Mouse (Mus musculus) MEL (cell line): ENCODE data around the gene Nrp1. TPM values are rescaled to one million over a fixed set of nuclear protein-coding genes. Genes with fewer than 3 reads are reported as not detected.

ENCODE experiments used
- DNase-seq: peaks from one replicate; pipeline ENCODE4 v3.0.0; 2011; ENCODE audit warnings: low read depth, low spot score
- H3K27ac ChIP-seq: 2 replicates; pipeline ENCODE4 v1.5.1; 2012; ENCODE audit warnings: low read depth, mild to moderate bottlenecking, control low read depth, low read length, moderate library complexity; ENCODE audit not compliant: control insufficient read depth
- H3K27me3 ChIP-seq, 2 experiments: fragments of 150-350 bp in 1 of 2; sonication (generic) in 1 of 2; 2 replicates each; pipeline ENCODE4 v1.6.1; 2012; ENCODE audit warnings: low read length in 2 of 2, mild to moderate bottlenecking in 2 of 2, improper control_type of control experiment in 1 of 2, moderate library complexity in 1 of 2; ENCODE audit not compliant: insufficient read depth in 2 of 2, control insufficient read depth in 1 of 2
- H3K36me3 ChIP-seq, 2 experiments: 2 replicates each; pipeline ENCODE4 v1.6.1; 2012 to 2014; ENCODE audit warnings: low read length in 2 of 2, improper control_type of control experiment in 1 of 2, inconsistent platforms in 1 of 2, mild to moderate bottlenecking in 1 of 2; ENCODE audit not compliant: insufficient read depth in 2 of 2, control insufficient read depth in 1 of 2
- H3K4me1 ChIP-seq, 2 experiments: fragments of 150-350 bp in 1 of 2; sonication (generic) in 1 of 2; 2 replicates each; pipeline ENCODE4 v1.6.1; 2012; ENCODE audit warnings: low read length in 2 of 2, improper control_type of control experiment in 1 of 2, mild to moderate bottlenecking in 1 of 2; ENCODE audit not compliant: insufficient read depth in 2 of 2, control insufficient read depth in 1 of 2
- H3K4me3 ChIP-seq, 2 experiments: fragments of 150-350 bp in 1 of 2; sonication (generic) in 1 of 2; 2 replicates each; pipeline ENCODE4 v1.5.1; 2012; ENCODE audit warnings: low read depth in 2 of 2, low read length in 2 of 2, mild to moderate bottlenecking in 2 of 2, moderate library complexity in 2 of 2, control low read depth in 1 of 2, improper control_type of control experiment in 1 of 2; ENCODE audit not compliant: control insufficient read depth in 1 of 2, insufficient read depth in 1 of 2
- H3K79me2 ChIP-seq: 2 replicates; pipeline ENCODE4 v1.6.1; 2012; ENCODE audit warnings: mild to moderate bottlenecking, low read length, moderate library complexity; ENCODE audit not compliant: control insufficient read depth, poor library complexity, insufficient read depth
- H3K9ac ChIP-seq: 2 replicates; pipeline ENCODE4 v1.6.1; 2012; ENCODE audit warnings: low read depth, mild to moderate bottlenecking, control low read depth, low read length, moderate library complexity; ENCODE audit not compliant: control insufficient read depth, poor library complexity, severe bottlenecking
- H3K9me3 ChIP-seq: fragments of 150-350 bp; sonication (generic); replicated peaks from 2 replicates; pipeline ENCODE4 v1.6.1; 2012; ENCODE audit warnings: mild to moderate bottlenecking, low read length, improper control_type of control experiment, moderate library complexity; ENCODE audit not compliant: insufficient read depth
- BHLHE40 ChIP-seq: IDR thresholded peaks from 2 replicates; pipeline ENCODE4 v1.6.1; 2012; ENCODE audit warnings: low read depth, mild to moderate bottlenecking, inconsistent platforms, low read length, improper control_type of control experiment, borderline replicate concordance
- CHD1 ChIP-seq: IDR thresholded peaks from 2 replicates; pipeline ENCODE4 v1.6.1; 2012; ENCODE audit warnings: low read depth, mild to moderate bottlenecking, inconsistent platforms, low read length, improper control_type of control experiment
- CTCF ChIP-seq, 3 experiments: IDR thresholded peaks in 2 of 3; conservative IDR thresholded peaks in 1 of 3; 2 replicates each; pipeline ENCODE4 v1.5.1; 2011 to 2012; ENCODE audit warnings: low read length in 3 of 3, low read depth in 2 of 3, mild to moderate bottlenecking in 2 of 3, improper control_type of control experiment in 1 of 3, inconsistent platforms in 1 of 3, mixed read lengths in 1 of 3, moderate library complexity in 1 of 3; ENCODE audit not compliant: control insufficient read depth in 1 of 3, insufficient read depth in 1 of 3, poor library complexity in 1 of 3, severe bottlenecking in 1 of 3
- ELF1 ChIP-seq: IDR thresholded peaks from 2 replicates; pipeline ENCODE4 v1.6.1; 2014; ENCODE audit warnings: low read depth, mild to moderate bottlenecking, inconsistent platforms, low read length, improper control_type of control experiment, moderate library complexity
- GABPA ChIP-seq: IDR thresholded peaks from 2 replicates; pipeline ENCODE4 v1.6.1; 2012; ENCODE audit warnings: low read depth, mild to moderate bottlenecking, inconsistent platforms, low read length, improper control_type of control experiment, moderate library complexity
- MAFK ChIP-seq: IDR thresholded peaks from 2 replicates; pipeline ENCODE4 v1.6.1; 2011; ENCODE audit warnings: low read depth, mild to moderate bottlenecking, low read length, improper control_type of control experiment, borderline replicate concordance
- NELFE ChIP-seq: IDR thresholded peaks from 2 replicates; pipeline ENCODE4 v1.6.1; 2011; ENCODE audit warnings: low read depth, low read length, improper control_type of control experiment
- POLR2A ChIP-seq, 2 experiments: IDR thresholded peaks; 2 replicates each; pipeline ENCODE4 v1.6.1; 2011 to 2012; ENCODE audit warnings: low read length in 2 of 2, mild to moderate bottlenecking in 2 of 2, control low read depth in 1 of 2, improper control_type of control experiment in 1 of 2, low read depth in 1 of 2, moderate library complexity in 1 of 2; ENCODE audit not compliant: control insufficient read depth in 1 of 2, insufficient read depth in 1 of 2, poor library complexity in 1 of 2
- POLR2AphosphoS5 ChIP-seq: IDR thresholded peaks from 2 replicates; pipeline ENCODE4 v1.6.1; 2012; ENCODE audit warnings: low read depth, borderline replicate concordance, mild to moderate bottlenecking, inconsistent platforms, low read length, moderate library complexity, mixed read lengths
- TAL1 ChIP-seq: IDR thresholded peaks from 2 replicates; pipeline ENCODE4 v1.6.1; 2012; ENCODE audit warnings: mild to moderate bottlenecking, inconsistent platforms, low read length, moderate library complexity, mixed read lengths
- TBP ChIP-seq: IDR thresholded peaks from 2 replicates; pipeline ENCODE4 v1.8.0; 2011; ENCODE audit warnings: low read depth, low read length, improper control_type of control experiment
- USF2 ChIP-seq, 2 experiments: IDR thresholded peaks; 2 replicates each; pipeline ENCODE4 v1.6.1; 2011 to 2012; ENCODE audit warnings: improper control_type of control experiment in 2 of 2, low read length in 2 of 2, borderline replicate concordance in 1 of 2, inconsistent platforms in 1 of 2, low read depth in 1 of 2, mild to moderate bottlenecking in 1 of 2; ENCODE audit not compliant: insufficient read depth in 1 of 2
- ZC3H11A ChIP-seq: IDR thresholded peaks from 2 replicates; pipeline ENCODE4 v1.6.1; 2012; ENCODE audit warnings: low read depth, mild to moderate bottlenecking, inconsistent platforms, low read length, improper control_type of control experiment
- ZKSCAN1 ChIP-seq: IDR thresholded peaks from 2 replicates; pipeline ENCODE4 v1.6.1; 2012; ENCODE audit warnings: low read depth, mild to moderate bottlenecking, inconsistent platforms, low read length, improper control_type of control experiment, moderate library complexity
- ZMIZ1 ChIP-seq: IDR thresholded peaks from 2 replicates; pipeline ENCODE4 v1.6.1; 2012; ENCODE audit warnings: low read depth, mild to moderate bottlenecking, inconsistent platforms, low read length, improper control_type of control experiment, moderate library complexity
- polyA plus RNA-seq, 2 experiments: library from polyadenylated mRNA; stranded (reverse) in 1 of 2; unstranded in 1 of 2; fragments of >175 nt in 1 of 2; fragments of >200 nt in 1 of 2; gene quantifications; 2 replicates each; pipeline versions ENCODE4 v1.2.1 to v1.2.4; 2012; ENCODE audit warnings: low replicate concordance in 2 of 2, low read depth in 1 of 2; ENCODE audit not compliant: insufficient read length in 2 of 2, insufficient read depth in 1 of 2, missing spikeins in 1 of 2
- total RNA-seq: library from RNA; depleted of rRNA; stranded (reverse); fragments of 300-350 nt; gene quantifications from 2 replicates; pipeline ENCODE4 v1.2.3, GENCODE M21; 2012

Nrp1 gene
- total and polyA plus RNA-seq, 3 experiments: not detected

DNA sequence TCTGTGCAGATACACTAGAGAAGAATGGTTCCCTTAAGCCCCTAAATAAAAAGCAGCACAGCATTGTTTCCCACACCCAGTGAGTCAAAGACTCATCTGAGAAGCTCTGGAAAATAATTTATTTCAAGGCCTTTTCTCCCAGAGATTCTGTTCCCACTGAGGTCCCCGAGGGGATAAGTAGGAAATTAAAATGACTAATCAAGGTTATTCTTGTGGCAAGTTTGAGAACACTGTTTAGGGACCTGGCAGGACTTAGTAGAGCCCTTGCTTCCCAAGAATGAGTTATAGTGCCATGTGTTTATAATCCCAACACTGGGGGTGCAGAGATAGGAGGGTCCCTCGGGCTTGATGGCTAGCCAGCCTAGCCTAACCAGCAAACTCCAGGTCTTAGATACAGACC, 127.6 kb downstream of the Nrp1 start:
- Histone ChIP-seq H3K9ac (no peak overlapping the region), H3K79me2 (no peaks in the 10 kb centered on the region), H3K4me1 (no peaks in the 10 kb centered on the region), H3K4me3 (no peak overlapping the region)
- TF ChIP-seq ZKSCAN1: no peak
- no peak for TF ChIP-seq CTCF (IDR thresholded peaks at IDR 0.05 in 2 of 3, conservative IDR thresholded peaks at IDR 0.05 in 1 of 3; ENCODE audit: control insufficient read depth in 1 of 3, insufficient read depth in 1 of 3, low read depth in 2 of 3, low read length in 3 of 3, poor library complexity in 1 of 3, severe bottlenecking in 1 of 3)
- TF ChIP-seq TAL1: no peak
- TF ChIP-seq GABPA: no peak
- TF ChIP-seq, all 39 proteins: peak for 0
- DNase-seq: no peak
- no peak overlapping the region for H3K27ac ChIP-seq
- no peaks in the 10 kb centered on the region for H3K27me3 ChIP-seq
- no peaks in the 10 kb centered on the region for H3K36me3 ChIP-seq
- no peaks in the 10 kb centered on the region; the same call in 1 of the 2 replicates for H3K9me3 ChIP-seq

DNA sequence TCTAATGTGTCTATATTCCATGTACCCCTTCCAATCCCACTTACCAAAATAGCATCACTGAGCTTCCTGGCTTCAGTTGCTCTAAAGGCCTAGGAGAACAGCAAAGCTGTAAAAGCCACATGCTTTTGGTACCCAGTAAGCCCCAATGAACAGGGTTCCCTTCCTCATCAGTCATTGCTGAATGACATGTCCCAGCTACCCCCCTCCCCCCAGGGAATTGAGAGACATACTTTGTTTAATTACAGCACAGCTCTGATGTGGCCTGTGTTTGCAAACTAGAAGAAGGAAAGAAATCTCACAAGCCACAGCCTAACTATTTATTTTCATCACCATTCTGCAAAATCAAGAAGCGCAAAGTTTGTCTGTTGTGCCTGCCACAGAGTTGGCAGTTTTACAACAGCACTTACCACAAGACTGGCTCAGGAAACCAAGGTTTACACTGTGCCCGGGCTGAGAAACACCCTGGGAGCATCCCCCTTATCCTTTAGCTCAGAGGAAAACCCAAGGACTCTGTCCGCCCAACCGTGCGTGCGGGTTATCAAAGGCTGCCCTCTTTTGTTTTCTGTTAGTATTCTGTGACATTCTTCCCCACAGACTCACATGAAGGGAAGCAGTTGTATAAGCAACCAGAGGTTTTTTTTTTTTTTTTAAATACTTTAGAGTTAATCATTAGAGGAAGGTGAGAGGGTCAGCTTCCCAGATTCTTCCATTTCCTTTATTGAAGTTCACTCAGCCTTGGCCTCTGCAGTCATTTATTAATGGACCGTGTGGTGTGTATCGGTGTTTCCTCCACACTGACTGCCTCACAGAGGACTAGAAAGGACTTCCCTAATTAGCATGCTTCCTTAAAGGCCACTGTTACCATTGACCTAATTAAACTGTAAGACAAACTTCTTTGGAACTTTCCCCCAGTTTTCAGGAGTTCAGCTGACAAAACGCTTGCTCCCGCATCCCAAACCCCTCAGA, 129.8 kb downstream of the Nrp1 start:
- H3K27ac ChIP-seq: no peak overlapping the region
- no peak overlapping the region for H3K4me3 ChIP-seq
- no peaks in the 10 kb centered on the region; the same call in 1 of the 2 replicates for H3K9me3 ChIP-seq
- DNase-seq: no peak
- H3K27me3 ChIP-seq: no peaks in the 10 kb centered on the region
- H3K9ac ChIP-seq: no peak overlapping the region
- H3K79me2 ChIP-seq: no peaks in the 10 kb centered on the region
- H3K4me1 ChIP-seq: no peaks in the 10 kb centered on the region
- H3K36me3 ChIP-seq: no peaks in the 10 kb centered on the region
- TF ChIP-seq ZC3H11A (no peak), CTCF (IDR thresholded peaks at IDR 0.05 in 2 of 3, conservative IDR thresholded peaks at IDR 0.05 in 1 of 3; ENCODE audit: control insufficient read depth in 1 of 3, insufficient read depth in 1 of 3, low read depth in 2 of 3, low read length in 3 of 3, poor library complexity in 1 of 3, severe bottlenecking in 1 of 3) (no peak), NELFE (no peak), TBP (no peak), USF2 (IDR thresholded peaks at IDR 0.05; ENCODE audit: borderline replicate concordance in 1 of 2, insufficient read depth in 1 of 2, low read depth in 1 of 2, low read length in 2 of 2) (no peak), MAFK (no peak), CHD1 (no peak), POLR2A (IDR thresholded peaks at IDR 0.05; ENCODE audit: control insufficient read depth in 1 of 2, insufficient read depth in 1 of 2, low read depth in 1 of 2, low read length in 2 of 2, poor library complexity in 1 of 2) (no peak), ZMIZ1 (no peak), POLR2AphosphoS5 (no peak), BHLHE40 (no peak), ELF1 (no peak), GABPA (no peak)
- TF ChIP-seq, all 39 proteins: peak for 0
